Mouse (Mus musculus) heart, adult 2 months (tissue): ENCODE results near the gene Pfdn4. TPM values are rescaled to one million over a fixed set of nuclear protein-coding genes. Genes with fewer than 3 reads are reported as not detected.

ENCODE experiments used
- DNase-seq, 2 experiments: peaks; one replicate each; pipeline ENCODE4 v3.0.0; 2021
- H3K27ac ChIP-seq: fragments of 200-600 bp; 2 replicates; pipeline ENCODE4 v1.8.1; 2022
- H3K27me3 ChIP-seq: fragments of 200-500 bp; 2 replicates; pipeline ENCODE4 v1.6.1; 2012; ENCODE audit warnings: mild to moderate bottlenecking, low read length, inconsistent platforms, mixed read lengths; ENCODE audit not compliant: control insufficient read depth, insufficient read depth
- H3K36me3 ChIP-seq: fragments of 200-500 bp; 2 replicates; pipeline ENCODE4 v1.6.1; 2012; ENCODE audit warnings: low read length, inconsistent platforms; ENCODE audit not compliant: control insufficient read depth, insufficient read depth
- H3K4me1 ChIP-seq: fragments of 200-500 bp; 2 replicates; pipeline ENCODE4 v1.6.1; 2011; ENCODE audit warnings: low read length; ENCODE audit not compliant: control insufficient read depth, insufficient read depth
- H3K4me3 ChIP-seq: fragments of 200-600 bp; 2 replicates; pipeline ENCODE4 v1.8.1; 2022
- H3K79me2 ChIP-seq: fragments of 200-500 bp; replicated peaks from 2 replicates; pipeline ENCODE4 v1.6.1; 2012; ENCODE audit warnings: mild to moderate bottlenecking, inconsistent platforms, low read length, moderate library complexity, mixed read lengths; ENCODE audit not compliant: control insufficient read depth, insufficient read depth
- H3K9ac ChIP-seq: fragments of 200-500 bp; 2 replicates; pipeline ENCODE4 v1.6.1; 2012; ENCODE audit warnings: low read depth, mild to moderate bottlenecking, control low read depth, inconsistent platforms, low read length, mixed read lengths
- CTCF ChIP-seq: fragments of 200-600 bp; IDR thresholded peaks from 2 replicates; pipeline ENCODE4 v1.8.1; 2022; ENCODE audit warnings: antibody characterized with exemption, mild to moderate bottlenecking, moderate library complexity
- EP300 ChIP-seq: fragments of 200-500 bp; IDR thresholded peaks from 2 replicates; pipeline ENCODE4 v1.6.1; 2011; ENCODE audit warnings: low read depth, low read length, control low read depth; ENCODE audit not compliant: insufficient read depth
- POLR2A ChIP-seq: fragments of 200-500 bp; IDR thresholded peaks from 2 replicates; pipeline ENCODE4 v1.6.1; 2011; ENCODE audit warnings: mild to moderate bottlenecking, low read depth, low read length, control low read depth; ENCODE audit not compliant: insufficient read depth
- WGBS: fragments of 180-500 bp; shearing (Covaris S2); methylation state at CpG from one replicate; pipeline ENCODE4 v1.1.7; 2018; 5-methylcytosine and 5-hydroxymethylcytosine counted together
- intact Hi-C: fragments of 180-260 bp; cut with DNase I; formaldehyde crosslinking; loops from one replicate; pipeline ENCODE4 v1.15.1; 2025
- polyA plus RNA-seq: library from polyadenylated mRNA; depleted of rRNA; stranded (reverse); fragments of >200 nt; gene quantifications from 2 replicates; pipeline ENCODE4 v1.2.3, GENCODE M21; 2012
- total RNA-seq, 2 experiments: library from RNA; stranded (reverse); gene quantifications; 2 replicates each; pipeline ENCODE4 v1.2.3; 2021

Pfdn4 gene
- total and polyA plus RNA-seq, 3 experiments = 3.6 to 13.3 (median 10.6) TPM

DNA sequence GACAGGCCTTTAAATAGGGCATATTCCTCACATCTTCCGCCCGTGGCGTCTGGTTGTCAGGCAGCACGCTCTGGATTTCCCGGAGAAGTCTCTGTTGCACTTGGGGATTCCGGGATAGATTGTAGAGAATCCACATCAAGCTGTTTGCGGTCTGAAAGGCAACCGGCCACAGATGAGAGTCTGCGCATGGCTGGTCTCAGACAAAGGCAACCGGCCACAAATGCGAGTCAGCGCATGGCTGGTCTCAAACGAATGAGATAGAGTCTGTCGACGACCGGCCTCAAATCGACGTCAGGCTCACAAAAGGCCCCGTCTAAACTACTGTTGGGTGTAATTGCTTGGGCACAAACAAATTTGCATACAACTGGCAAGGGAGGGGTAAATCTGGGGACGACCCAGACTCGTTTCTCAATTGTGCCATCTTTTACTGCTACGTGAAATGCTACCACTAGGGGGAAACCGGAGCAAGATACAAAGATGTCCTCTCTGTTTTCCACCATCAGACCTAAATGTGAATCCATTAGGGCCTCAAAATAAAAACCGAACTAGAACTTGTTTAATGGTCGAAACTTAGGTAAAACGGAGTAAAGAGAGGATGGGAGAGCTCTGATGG is 8.2 kb upstream of the Pfdn4 start:
- H3K27me3 ChIP-seq = peaks cover 4% of the 10 kb centered on the region; the same call in 1 of the 2 replicates

DNA sequence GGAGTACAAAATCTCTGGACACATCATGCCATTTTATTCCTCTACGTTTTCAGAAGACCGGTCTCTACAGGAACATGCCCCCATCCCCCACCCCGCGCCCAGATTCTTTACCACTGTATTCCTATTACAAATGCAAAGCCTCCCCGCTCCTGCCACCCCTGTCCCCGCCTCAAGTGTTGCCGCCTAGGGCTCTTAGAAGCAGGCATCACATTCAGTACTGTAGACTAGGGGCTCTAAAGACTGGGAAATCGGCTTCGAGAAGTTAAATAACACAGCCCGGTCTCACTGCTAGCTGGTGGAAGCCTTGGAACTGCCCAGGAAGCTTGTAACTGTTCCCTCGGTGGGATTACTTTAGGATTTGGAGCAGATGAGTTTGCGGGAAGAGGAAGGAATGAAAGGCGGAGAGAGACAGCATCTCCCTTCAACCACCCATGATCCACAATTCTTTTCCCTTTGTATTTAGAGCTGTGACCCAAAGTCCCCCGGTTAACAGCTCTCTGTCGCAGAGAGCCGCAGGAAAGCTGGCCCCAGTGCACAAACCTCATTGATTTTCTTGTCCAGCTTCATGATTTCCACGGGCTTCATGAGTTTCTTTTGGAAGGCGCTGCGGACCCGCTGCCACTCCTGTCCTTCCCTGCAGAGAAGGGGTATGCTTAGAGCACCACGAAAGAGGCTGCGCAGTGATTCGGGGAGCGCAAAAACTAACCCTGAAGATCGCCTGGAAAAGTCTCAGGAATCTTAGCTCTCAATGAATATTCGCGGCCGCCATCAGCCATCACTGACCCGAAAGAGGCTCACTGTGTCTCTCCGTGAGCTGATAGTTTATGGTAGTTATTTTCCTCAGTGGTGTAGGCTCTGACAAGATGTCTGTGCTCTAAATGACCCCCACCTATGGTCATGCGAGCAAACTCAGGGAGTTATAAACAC is 1.2 kb upstream of the Pfdn4 start:
- 8% methylated on average over 31 of the region's 31 CpGs for WGBS
- no peak overlapping the region for H3K4me3 ChIP-seq
- H3K27ac ChIP-seq = no peak overlapping the region
- DNase-seq = no peak
- intact Hi-C loops = no loop called here
- H3K79me2 ChIP-seq = no peaks in the 10 kb centered on the region
- peaks cover 23% of the 10 kb centered on the region for H3K27me3 ChIP-seq
- no peaks in the 10 kb centered on the region for H3K4me1 ChIP-seq
- TF ChIP-seq CTCF (no peak), POLR2A (no peak), EP300 (no peak)
- no peaks in the 10 kb centered on the region for H3K36me3 ChIP-seq
- no peak overlapping the region for H3K9ac ChIP-seq

More for the DNA sequence above, 8.2 kb upstream of the Pfdn4 start:
- Histone ChIP-seq H3K27ac (no peak overlapping the region), H3K9ac (no peak overlapping the region), H3K4me1 (no peaks in the 10 kb centered on the region), H3K4me3 (no peak overlapping the region), H3K79me2 (no peaks in the 10 kb centered on the region), H3K36me3 (no peaks in the 10 kb centered on the region)
- intact Hi-C loops = loop anchor here (1.0 kb wide), 1 partner anchor 19 kb away; no protein-coding TSS in a partner anchor
- DNase-seq = no peak
- 56% methylated on average over 26 of the region's 26 CpGs for WGBS
- no peak for TF ChIP-seq EP300
- TF ChIP-seq POLR2A = no peak
- TF ChIP-seq CTCF = peak; percentile 72

DNA sequence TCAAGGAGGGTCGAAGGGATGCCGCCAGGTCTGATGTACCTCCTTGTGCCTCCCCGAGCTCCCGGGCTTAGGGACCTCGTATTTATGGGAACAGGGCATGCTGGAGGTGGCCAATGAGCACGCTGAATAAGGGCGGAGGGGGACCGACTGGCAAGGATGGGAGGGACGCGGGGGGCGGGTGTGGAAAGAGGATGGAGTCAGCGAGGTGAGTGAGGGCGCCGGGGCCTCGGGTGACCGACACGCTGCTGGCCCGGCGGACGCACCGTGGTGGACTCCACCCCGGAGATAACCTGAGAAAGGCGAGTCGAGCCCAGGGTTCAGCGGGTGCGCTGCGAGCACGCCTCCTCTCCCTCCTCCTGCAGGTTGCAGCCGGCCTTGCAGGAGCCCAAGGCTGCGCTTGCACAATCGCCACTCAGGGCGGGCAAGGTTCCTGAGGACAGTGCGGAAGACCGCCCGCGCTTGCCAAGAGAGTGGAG is 901 bp downstream of the Pfdn4 start, which contains the start of gene Cyp24a1:
Gene Cyp24a1, minus strand, starts transcription at position 55 of the 476 bp plus-strand sequence.
- TF ChIP-seq EP300 = no peak
- TF ChIP-seq CTCF = peak; percentile 59
- peak; percentile 73 to 74 for DNase-seq
- under 1% methylated on average over 36 of the region's 36 CpGs for WGBS
- Histone ChIP-seq H3K9ac (no peak within 1 kb of the TSS), H3K27me3 (peaks cover 20% of the 10 kb centered on the region), H3K27ac (no peak within 1 kb of the TSS), H3K4me1 (no peaks in the 10 kb centered on the region), H3K36me3 (no peaks in the 10 kb centered on the region), H3K79me2 (no peaks in the 10 kb centered on the region), H3K4me3 (no peak within 1 kb of the TSS)
- intact Hi-C loops = no loop called here

DNA sequence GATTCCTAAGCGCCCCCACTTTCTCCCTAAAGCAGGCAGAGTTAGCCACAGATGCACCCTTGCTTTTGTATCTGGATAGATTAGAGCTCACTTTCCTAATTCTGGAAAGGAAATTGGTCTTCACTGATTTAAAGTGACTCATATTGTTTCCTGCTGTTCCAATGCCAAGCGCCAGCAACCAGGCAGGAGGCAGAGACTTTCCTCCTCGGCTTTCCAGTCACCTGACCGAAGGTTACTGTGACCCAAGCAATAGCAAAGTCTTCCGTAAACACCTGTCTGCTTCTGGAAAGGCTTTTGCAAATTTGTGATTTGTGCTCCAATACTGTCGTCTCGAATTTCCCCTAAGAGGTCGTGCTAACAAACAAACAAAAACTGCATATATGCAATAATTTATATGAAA is 1.8 kb downstream of the Pfdn4 start:
- TF ChIP-seq CTCF (no peak), EP300 (no peak), POLR2A (no peak)
- Histone ChIP-seq H3K27me3 (peaks cover 20% of the 10 kb centered on the region), H3K9ac (no peak overlapping the region), H3K4me1 (no peaks in the 10 kb centered on the region), H3K27ac (no peak overlapping the region), H3K79me2 (no peaks in the 10 kb centered on the region), H3K36me3 (no peaks in the 10 kb centered on the region), H3K4me3 (no peak overlapping the region)
- 21% methylated on average over 8 of the region's 8 CpGs for WGBS
- intact Hi-C loops = no loop called here
- DNase-seq = no peak

DNA sequence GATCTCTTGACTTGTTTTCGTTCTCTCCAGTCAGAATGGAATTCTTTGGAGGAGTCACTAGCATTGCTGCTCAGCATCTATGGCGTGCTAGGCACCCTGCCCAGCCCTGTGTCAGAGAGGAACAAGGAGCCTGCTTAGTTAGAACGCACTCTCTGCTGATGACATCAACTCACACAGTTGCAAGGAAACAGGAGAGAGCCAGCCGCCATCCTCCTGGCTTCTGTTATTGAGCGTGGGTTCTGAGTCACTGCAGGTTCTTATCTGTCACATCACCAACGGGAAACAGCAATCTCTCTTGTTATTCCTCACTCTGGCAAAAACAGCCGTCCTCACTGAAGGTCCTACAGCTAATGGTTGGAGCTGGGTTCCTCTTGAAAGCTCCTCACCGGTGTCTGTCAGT is 7.1 kb downstream of the Pfdn4 start:
- H3K27me3 ChIP-seq = peaks cover 3% of the 10 kb centered on the region
- H3K4me3 ChIP-seq = no peak overlapping the region
- TF ChIP-seq EP300 = no peak
- TF ChIP-seq POLR2A = no peak
- TF ChIP-seq CTCF = no peak
- no peak overlapping the region for H3K9ac ChIP-seq
- no peak overlapping the region for H3K27ac ChIP-seq
- H3K36me3 ChIP-seq = no peaks in the 10 kb centered on the region
- no peaks in the 10 kb centered on the region for H3K4me1 ChIP-seq
- H3K79me2 ChIP-seq = no peaks in the 10 kb centered on the region
- DNase-seq = no peak
- 7% methylated on average over 8 of the region's 8 CpGs for WGBS
- intact Hi-C loops = no loop called here

DNA sequence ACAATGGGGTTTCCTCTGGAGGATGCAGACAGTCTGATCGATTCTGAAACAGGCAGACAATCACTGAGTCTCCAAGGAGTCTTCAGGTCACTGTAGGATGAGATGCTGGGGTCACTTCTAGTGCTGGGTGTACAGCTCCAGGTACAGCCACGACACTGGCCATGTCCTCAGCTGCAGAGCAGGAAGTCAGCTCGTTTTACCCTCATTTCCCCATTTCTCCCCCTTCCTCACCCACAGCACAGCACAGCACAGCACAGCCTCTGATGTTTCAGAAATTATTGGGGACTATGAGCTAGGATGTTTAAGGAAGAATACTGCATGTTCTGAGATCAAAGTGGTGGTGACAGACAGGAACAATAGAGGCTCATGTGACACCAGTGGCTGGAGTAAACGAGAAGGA is 7.8 kb downstream of the Pfdn4 start:
- H3K4me1 ChIP-seq = no peaks in the 10 kb centered on the region
- TF ChIP-seq POLR2A (no peak), EP300 (no peak), CTCF (no peak)
- H3K27ac ChIP-seq = no peak overlapping the region
- H3K9ac ChIP-seq = no peak overlapping the region
- H3K79me2 ChIP-seq = no peaks in the 10 kb centered on the region
- H3K27me3 ChIP-seq = peaks cover under 1% of the 10 kb centered on the region
- no peak overlapping the region for H3K4me3 ChIP-seq
- 28% methylated on average over 4 of the region's 4 CpGs for WGBS
- intact Hi-C loops = no loop called here
- no peak for DNase-seq
- no peaks in the 10 kb centered on the region for H3K36me3 ChIP-seq
